Mouse (Mus musculus) left cerebral cortex, postnatal 36 days (tissue): ENCODE measurements around the gene Klrb1c. TPM values are rescaled to one million over a fixed set of nuclear protein-coding genes. Genes with fewer than 3 reads are reported as not detected.
"Not testable (repeated sequence)": the region's sequence is repeated elsewhere in the genome, so short reads cannot be mapped to it uniquely, and the experiment has no call there.

Source experiments
- DNase-seq, 2 experiments: peaks; one replicate each; pipeline ENCODE4 v3.0.0; 2021 to 2022; ENCODE audit warnings: low spot score in 2 of 2, mixed read lengths in 1 of 2
- intact Hi-C: fragments of 180-260 bp; cut with DNase I; formaldehyde crosslinking; loops from one replicate; pipeline ENCODE4 v1.15.1; 2025
- total RNA-seq, 2 experiments: library from RNA; stranded (reverse); gene quantifications; 2 replicates each; pipeline ENCODE4 v1.2.3; 2021

Klrb1c gene
- not detected for total RNA-seq

GRCm38 (mm10) chr6:128789115-128789514 lies at the start of gene Klrb1c:
Gene Klrb1c, minus strand, starts transcription at chr6:128789215.
- DNase-seq: no peak
- intact Hi-C loops: no loop called here

GRCm38 (mm10) chr6:128837454-128838341 lies 48.7 kb upstream of the Klrb1c start:
- intact Hi-C loops: no loop called here
- DNase-seq: no peak

- no peak for DNase-seq
- intact Hi-C loops: no loop called here
Observed at GRCm38 (mm10) chr6:128836955-128837334, 47.9 kb upstream of the Klrb1c start.

GRCm38 (mm10) chr6:128836191-128836954 lies 47.4 kb upstream of the Klrb1c start:
- intact Hi-C loops: no loop called here
- DNase-seq: no peak

GRCm38 (mm10) chr6:128835571-128835970 lies 46.6 kb upstream of the Klrb1c start:
- intact Hi-C loops: no loop called here
- no peak for DNase-seq

- intact Hi-C loops: no loop called here
- DNase-seq: no peak
Observed at GRCm38 (mm10) chr6:128833046-128833445, 44.0 kb upstream of the Klrb1c start.

- intact Hi-C loops: no loop called here
Observed at GRCm38 (mm10) chr6:128829837-128830236, 40.8 kb upstream of the Klrb1c start.

GRCm38 (mm10) chr6:128826781-128827180 lies 37.8 kb upstream of the Klrb1c start:
- intact Hi-C loops: no loop called here
- no peak for DNase-seq

More at GRCm38 (mm10) chr6:128829837-128830236, 40.8 kb upstream of the Klrb1c start:
- no peak for DNase-seq

GRCm38 (mm10) chr6:128826132-128826531 lies 37.1 kb upstream of the Klrb1c start, which contains the start of the genes Gm44511 and Klrb1b:
Gene Gm44511, minus strand, starts transcription at chr6:128826315.
Gene Klrb1b, minus strand, starts transcription at chr6:128826331.
- intact Hi-C loops: no loop called here
- DNase-seq: no peak

- DNase-seq: no peak
- intact Hi-C loops: no loop called here
Observed at GRCm38 (mm10) chr6:128818083-128818802, 29.2 kb upstream of the Klrb1c start.

GRCm38 (mm10) chr6:128808532-128808931 lies 19.5 kb upstream of the Klrb1c start:
- intact Hi-C loops: no loop called here
- no peak for DNase-seq

GRCm38 (mm10) chr6:128807021-128807420 lies 18.0 kb upstream of the Klrb1c start:
- DNase-seq: no peak
- intact Hi-C loops: no loop called here

- intact Hi-C loops, DNase-seq: not testable (repeated sequence)
Observed at GRCm38 (mm10) chr6:128804823-128805640, 16.0 kb upstream of the Klrb1c start.

- intact Hi-C loops: loop anchor here (1.0 to 2.0 kb wide), 2 partner anchors 39 to 40 kb away; no protein-coding TSS in a partner anchor
- peak; percentile 93 to 95 for DNase-seq
Observed at GRCm38 (mm10) chr6:128802999-128803857, 14.2 kb upstream of the Klrb1c start.

GRCm38 (mm10) chr6:128802557-128802956 lies 13.5 kb upstream of the Klrb1c start:
- peak; percentile 46 to 51 for DNase-seq
- intact Hi-C loops: loop anchor here (2.0 kb wide), 1 partner anchor 40 kb away; no protein-coding TSS in a partner anchor

GRCm38 (mm10) chr6:128800696-128801095 lies 11.7 kb upstream of the Klrb1c start:
- DNase-seq, intact Hi-C loops: not testable (repeated sequence)

GRCm38 (mm10) chr6:128799896-128800270 lies 10.9 kb upstream of the Klrb1c start:
- intact Hi-C loops: no loop called here
- DNase-seq: no peak
